Mouse (Mus musculus): ENCODE results near the gene Kctd6. TPM values are rescaled to one million over a fixed set of nuclear protein-coding genes. Genes with fewer than 3 reads are reported as not detected.
"Not testable (repeated sequence)": the region's sequence is repeated elsewhere in the genome, so short reads cannot be mapped to it uniquely, and the experiment has no call there.

Kctd6 gene
- polyA plus RNA-seq, 1 experiment from 2014 or later: 3.0 TPM

DNA sequence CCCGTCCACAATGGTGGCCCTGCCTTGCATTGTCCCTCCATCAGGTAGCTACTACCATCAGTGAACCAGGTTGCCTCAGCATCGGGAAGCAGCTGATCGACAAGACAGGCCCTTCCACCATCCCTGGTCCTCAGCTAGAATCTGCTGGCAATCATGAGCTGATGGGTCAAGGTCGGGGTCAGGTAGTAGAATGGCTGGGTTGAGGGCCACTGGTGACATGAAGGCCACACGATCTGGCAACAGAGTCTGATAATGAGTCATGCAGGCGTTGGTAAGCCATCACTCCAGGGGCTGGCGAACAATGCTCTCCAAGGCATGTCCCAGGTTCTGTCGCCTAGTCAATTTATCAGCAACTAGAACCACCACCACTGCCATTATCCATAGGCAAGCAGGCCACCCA lies 57.3 kb downstream of the Kctd6 start:
- not testable (repeated sequence) for H3K27ac ChIP-seq (ENCODE audit: low read length); H3K4me3 ChIP-seq (replicated peaks; ENCODE audit: low read length); H3K9ac ChIP-seq (ENCODE audit: low read length); H3K36me3 ChIP-seq (ENCODE audit: control insufficient read depth, insufficient read depth, low read length); H3K9me3 ChIP-seq (replicated peaks; ENCODE audit: control insufficient read depth, low read length); H3K4me2 ChIP-seq (ENCODE audit: low read depth, low read length); ATAC-seq (ENCODE audit: insufficient read depth, low FRiP score); H3K4me1 ChIP-seq (ENCODE audit: control insufficient read depth, insufficient read depth, low read length); H3K27me3 ChIP-seq (ENCODE audit: control insufficient read depth, insufficient read depth, low read length)
- 83% methylated on average over 8 of the region's 8 CpGs for WGBS

Other genes starting within 250 kb of the Kctd6 start
- 2.3 and 3.0 TPM in 2 replicates for gene Dnase1l3, start 219.6 kb upstream of the Kctd6 start, polyA plus RNA-seq (2015; fragmentation: Nextera tagmentation; extraction: Ambion mirVana)
- gene Abhd6, start 211.2 kb upstream of the Kctd6 start, polyA plus RNA-seq (2015; fragmentation: Nextera tagmentation; extraction: Ambion mirVana): 28.3 and 34.6 TPM in 2 replicates
- gene Rpp14, start 133.8 kb upstream of the Kctd6 start, polyA plus RNA-seq (2015; fragmentation: Nextera tagmentation; extraction: Ambion mirVana): 47.3 and 57.0 TPM in 2 replicates
- 44.7 TPM in 2 replicates for gene Pxk, start 115.9 kb upstream of the Kctd6 start, polyA plus RNA-seq (2015; fragmentation: Nextera tagmentation; extraction: Ambion mirVana)
- gene Pdhb, start 41.1 kb upstream of the Kctd6 start, polyA plus RNA-seq (2015; fragmentation: Nextera tagmentation; extraction: Ambion mirVana): 178 and 191 TPM in 2 replicates
- 2.2 and 3.8 TPM in 2 replicates for gene Acox2, start 45.2 kb downstream of the Kctd6 start, polyA plus RNA-seq (2015; fragmentation: Nextera tagmentation; extraction: Ambion mirVana)
- 0.25 and 0.55 TPM in 2 replicates for gene Fam107a, start 103.9 kb downstream of the Kctd6 start, polyA plus RNA-seq (2015; fragmentation: Nextera tagmentation; extraction: Ambion mirVana)
- 27.6 and 39.6 TPM in 2 replicates for gene Oit1, start 164.6 kb downstream of the Kctd6 start, polyA plus RNA-seq (2015; fragmentation: Nextera tagmentation; extraction: Ambion mirVana)